Mouse (Mus musculus): ENCODE measurements around the gene Cmtm5.
"Not testable (repeated sequence)": the region's sequence is repeated elsewhere in the genome, so short reads cannot be mapped to it uniquely, and the experiment has no call there.

Cmtm5 gene

DNA sequence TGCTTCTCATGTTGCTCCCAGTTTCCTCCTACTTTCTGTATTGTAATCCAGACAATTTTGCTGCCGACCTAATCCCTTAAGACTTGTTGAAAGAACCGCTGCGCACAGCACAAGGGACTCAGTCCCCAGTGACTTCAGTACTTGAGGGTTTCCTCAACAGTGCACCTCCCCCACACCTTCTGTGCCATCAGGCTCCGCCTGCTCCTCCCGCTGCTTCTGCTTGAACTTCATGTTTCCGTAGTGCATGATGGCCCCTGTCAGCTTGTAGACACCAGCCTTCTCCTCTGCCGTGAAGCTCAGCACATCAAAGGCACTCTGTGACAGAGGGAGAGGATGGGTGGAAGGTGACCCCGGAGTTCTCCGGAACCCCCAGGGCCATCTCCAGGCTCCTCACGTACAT, 24.7 kb downstream of the Cmtm5 start:
- DNase-seq, result no peak

DNA sequence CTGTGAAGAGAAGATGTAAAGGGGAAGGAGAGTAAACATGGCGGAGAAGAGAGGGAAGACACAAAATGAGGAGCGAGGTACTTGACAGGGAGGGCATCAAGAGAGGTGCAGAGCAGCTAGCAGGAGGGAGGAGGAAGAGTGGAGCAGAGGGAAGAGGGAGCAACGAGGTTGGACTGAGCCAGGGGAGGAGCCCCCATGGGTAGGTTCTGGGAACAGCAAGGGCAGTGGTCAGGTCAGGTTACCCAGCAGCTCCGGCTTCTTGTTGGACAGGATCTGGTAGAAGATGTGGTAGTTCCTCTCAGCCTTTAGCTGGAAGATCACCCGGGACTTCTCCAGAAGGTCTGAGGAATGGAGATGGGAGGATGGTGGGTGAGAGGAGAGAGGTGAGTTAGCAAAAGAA, 25.4 kb downstream of the Cmtm5 start:
- DNase-seq, result no peak

DNA sequence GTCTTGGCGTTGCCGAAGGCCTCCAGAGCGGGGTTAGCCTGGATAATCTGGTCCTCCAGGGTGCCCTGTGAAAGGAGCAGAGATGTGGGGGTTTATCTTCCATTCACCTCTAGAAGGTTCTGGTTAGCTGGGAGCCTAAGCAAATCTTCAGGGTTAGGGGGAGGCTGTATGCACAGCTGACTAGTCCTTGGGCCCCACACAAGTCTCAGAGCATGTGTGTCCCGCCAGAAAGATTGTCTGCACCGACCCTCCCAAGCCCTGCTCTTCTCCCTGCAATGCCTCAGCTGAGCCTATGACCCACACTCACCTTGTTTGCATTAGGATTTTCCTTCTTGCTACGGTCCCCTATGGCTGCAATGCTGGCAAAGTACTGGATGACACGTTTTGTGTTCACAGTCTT, 26.7 kb downstream of the Cmtm5 start:
- no peak for DNase-seq

DNA sequence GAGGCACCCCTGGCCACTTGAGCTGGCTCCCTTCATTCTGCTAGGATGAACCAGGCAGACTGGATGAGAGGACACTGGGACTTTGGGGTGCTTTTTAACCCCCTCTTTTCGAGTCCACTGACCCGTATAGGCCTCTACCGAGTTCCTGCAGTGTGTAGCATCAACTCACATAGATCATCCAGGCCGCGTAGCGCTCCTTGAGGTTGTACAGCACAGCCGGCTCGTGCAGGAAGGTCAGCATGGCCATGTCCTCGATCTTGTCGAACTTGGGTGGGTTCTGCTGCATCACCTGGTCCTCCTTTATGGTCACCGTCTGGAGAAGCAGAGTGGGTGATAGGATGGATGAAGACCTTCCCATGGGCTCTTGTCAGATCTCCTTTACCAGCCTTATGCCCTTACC, 27.7 kb downstream of the Cmtm5 start:
- no peak for DNase-seq

DNA sequence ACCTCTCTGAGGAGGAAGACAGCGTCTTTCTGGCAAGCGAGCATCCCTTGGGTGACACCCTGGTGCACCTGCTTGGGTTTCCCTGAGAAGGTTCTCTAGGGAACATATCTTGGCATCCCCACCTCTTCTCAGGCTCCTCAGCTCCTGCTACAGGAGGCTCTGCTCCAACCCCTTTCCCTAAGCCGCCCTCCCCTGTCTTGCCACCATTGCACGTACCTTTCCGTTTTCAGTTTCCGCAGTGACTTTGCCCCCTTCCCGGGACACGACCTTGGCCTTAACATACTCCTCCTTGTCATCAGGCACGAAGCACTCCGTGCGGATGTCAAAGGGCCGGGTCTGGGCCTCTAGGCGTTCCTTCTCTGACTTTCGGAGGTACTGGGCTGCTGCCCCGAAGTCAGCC, 29.0 kb downstream of the Cmtm5 start:
- DNase-seq, result no peak

DNA sequence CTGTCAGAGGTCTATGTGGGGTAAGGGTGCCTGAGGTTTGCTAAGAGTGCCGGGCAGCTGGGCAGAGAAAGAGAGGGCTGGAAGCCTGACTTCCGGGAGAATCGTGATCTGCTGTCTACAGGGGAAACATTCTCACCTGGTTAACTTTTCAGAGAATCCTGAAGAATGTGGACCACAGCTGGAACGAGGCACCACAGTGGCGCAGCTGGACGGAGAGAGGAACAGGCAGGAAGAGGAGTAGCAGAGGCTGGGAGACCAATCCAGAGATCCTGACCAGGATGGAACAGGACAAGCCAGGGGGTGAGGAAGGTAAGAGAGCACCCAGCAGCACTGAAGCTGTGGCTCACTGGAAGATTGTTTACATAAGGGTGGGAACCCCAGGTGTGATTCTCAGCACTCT, 29.6 kb downstream of the Cmtm5 start:
- no peak for DNase-seq

DNA sequence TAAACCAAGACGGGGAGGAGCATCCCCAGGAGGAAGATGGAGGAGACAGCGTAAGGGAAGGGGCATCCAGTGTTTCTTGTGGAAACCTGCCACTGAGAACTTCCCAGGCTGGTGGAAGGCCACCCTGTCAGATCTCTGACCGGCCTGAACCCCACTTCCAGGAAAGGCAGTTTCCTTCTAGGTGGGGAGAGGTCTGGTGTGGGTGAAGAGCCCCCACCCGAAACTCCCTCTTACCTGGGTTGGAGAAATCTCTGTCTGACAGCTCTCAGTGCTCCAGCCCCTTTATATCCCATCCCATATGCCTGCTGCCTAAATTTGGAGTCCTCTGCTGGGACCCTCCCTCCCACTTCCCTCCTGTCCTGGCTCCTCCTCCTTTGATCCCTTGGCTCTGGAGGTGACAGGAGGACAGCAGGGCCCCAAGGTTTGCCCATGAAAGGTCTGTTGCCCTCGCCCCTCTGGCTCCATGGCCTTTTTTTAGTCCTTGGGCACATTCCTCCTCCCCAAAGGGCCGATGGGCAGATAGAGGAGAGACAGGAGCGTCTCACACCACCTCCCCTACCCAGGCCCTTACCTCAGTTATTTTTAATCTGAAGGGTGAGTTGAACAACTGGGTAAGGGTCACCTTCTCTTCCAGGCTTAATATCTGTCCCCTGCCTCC, 30.4 kb downstream of the Cmtm5 start, which contains the start of gene Myh6:
Gene Myh6, minus strand, starts transcription at position 608 of the 658 bp plus-strand sequence.
- no peak for DNase-seq

DNA sequence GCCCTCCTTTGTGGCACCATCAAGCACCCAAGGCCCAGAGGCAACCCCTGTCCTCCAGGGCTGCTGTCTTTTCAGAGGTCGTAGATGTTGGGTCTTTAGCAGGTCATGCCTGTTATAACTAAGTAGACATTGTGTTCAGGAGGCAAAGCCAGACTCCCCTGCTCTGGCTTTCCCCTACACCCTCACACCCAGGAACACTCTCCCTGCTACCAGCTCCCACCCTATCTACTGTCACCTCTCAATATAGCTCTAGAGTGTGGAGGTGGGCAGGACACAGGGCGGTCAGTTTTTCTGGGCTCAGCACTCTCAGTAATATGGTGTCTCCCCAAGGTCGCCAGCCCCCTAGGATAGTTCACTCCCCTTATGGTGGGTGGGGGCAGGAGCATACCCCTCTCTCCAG, 31.8 kb downstream of the Cmtm5 start:
- no peak for DNase-seq

DNA sequence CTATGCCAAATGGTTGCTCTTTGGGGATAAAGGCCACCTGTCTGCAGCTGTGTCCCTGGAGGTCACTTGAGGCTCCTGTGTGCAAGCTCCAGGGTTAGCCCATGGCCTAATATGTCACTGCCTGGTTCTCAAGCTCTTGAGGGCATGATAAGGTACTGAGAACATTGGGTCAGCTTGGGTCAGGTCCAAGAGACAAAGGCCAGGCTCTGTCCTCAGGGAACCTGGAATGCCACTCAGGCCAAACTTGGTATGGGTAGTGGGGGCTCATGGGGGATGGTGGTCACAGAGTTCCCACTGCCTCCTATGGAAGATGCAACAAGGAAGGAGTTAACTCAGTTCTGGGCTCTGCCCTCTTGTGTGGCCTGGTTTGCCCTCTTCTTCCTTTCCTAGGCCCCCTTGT, 32.3 kb downstream of the Cmtm5 start:
- no peak for DNase-seq

DNA sequence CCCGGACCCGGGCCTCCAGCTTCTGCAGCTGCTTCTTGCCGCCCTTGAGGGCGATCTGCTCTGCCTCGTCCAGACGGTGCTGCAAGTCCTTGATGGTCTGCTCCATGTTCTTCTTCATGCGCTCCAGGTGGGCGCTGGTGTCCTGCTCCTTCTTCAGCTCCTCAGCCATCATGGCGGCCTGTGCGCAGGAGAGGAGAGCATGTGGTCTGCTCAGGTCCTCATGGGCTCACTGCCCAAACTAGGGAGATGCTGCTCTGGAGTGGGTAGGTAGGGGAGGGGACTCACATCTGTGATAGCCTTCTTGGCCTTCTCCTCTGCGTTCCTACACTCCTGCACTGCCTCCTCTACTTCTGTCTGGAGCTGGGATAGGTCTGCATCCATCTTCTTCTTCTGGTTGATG, 36.7 kb downstream of the Cmtm5 start:
- DNase-seq, result not testable (repeated sequence)

DNA sequence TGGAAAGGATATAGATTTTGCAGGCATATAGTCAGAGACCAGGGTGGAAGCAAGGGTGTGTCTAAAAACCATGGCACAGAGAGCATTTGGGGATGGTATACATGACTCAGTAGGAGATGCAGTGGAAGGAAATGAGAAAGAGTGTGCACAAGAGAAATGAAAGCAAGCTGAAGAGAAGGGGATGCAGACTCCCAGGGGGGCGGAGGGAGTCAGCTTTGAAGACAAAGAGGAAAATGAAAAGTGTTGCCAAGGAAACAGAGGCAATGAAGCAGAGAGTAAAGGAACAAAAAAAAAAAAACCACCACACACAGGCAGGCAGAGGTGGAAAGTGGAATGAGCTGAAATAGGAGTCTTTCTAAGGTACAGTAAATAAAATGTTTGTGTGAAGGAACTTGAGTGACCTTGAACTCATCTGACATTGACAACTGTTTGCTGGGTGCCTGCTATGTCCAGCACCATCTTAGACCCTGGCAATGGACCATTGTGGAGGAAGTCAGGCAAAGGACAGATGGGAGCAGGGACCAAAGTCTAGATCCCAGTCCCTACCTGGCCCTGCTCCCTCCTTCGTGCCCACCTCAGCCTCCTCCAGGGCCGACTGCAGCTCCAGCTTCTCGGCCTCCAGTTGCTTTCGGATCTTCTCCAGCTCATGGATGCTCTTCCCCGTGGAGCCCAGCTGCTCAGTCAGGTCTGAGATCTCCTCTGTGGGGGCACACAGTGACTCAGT, 38.2 kb downstream of the Cmtm5 start:
- no peak for DNase-seq

DNA sequence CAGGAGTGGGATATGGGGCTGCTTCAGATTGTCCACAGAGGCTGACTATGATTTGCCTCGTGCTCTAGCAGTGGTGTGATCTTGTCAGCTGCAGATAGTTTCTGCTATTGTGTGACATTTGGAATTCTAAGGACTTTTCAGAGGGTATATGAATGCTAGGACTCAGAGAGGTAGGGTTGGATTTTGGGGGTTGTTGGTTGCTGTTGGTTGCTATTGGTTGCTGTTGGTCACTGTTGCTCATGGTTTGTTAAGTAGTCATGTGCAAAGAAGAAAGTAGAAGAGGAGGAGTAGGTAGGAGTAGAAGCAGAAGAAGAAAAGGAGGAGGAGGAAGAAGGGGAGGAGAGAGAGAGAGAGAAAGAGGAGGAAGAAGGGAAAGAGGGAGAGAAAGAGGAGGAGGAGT, 40.6 kb downstream of the Cmtm5 start, which contains the start of gene Gm17428:
Gene Gm17428, plus strand, starts transcription at position 301 of the 400 bp plus-strand sequence.
- DNase-seq, result no peak

DNA sequence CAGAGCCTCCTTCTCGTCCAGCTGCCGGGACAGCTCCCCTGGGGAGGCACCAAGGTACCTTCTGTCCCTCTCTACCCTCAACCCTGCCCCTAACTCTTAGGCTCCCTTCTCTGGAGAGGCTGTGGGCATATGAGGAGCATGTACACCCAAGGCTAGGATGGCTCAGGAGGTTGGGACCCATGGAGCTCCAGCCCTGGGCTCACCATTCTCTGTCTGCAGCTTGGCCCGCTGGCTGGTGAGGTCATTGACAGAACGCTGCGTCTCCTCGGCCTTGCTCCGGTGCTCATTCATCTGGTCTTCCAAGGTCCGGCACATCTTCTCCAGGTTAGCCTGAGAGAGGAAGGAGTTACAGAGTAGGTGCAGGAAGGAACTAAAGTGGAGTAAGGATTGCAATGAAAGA, 42.6 kb downstream of the Cmtm5 start:
- no peak for DNase-seq

DNA sequence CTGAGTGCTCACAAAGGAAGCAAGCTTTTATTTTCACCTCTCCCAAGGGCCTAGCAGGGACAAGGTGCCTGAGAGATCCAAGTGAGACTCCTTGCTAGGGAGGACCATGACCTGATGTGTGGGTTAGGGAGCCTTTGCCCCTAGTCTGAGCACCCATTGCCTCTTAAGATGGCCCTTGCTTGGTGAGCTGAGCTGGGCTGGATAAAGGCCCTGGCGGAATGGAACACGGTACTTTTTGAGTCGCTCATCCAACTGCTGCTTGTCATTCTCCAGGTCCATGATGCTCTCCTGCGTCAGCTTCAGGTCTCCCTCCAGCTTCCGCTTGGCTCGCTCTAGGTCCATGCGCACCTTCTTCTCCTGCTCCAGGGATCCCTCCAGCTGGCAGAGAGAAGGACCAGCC, 45.9 kb downstream of the Cmtm5 start:
- no peak for DNase-seq

DNA sequence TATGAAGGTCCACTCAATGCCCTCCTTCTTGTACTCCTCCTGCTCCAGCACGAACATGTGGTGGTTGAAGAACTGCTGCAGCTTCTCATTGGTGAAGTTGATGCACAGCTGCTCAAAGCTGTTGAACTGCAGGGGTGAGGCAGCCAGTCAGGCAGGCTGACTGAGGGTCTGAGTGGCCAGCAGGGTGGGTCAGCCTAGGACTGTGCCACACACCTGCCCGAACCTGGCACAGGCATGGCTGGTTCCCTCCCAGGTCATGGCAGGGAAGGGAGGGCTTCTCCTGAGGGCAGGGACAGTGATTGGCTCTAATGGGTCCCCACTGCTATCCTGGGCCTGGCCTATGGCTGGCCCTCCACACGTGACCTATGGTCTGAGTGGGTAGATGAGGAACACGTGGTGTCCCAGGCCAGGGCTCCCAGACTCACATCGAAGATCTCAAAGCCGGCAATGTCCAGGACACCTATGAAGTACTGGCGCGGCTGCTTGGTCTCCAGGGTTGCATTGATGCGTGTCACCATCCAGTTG, 52.4 kb downstream of the Cmtm5 start:
- DNase-seq, result not testable (repeated sequence)

Data from thymus, adult 18-20 months (tissue).